Comparison of ENCODE assay signal across 16 mouse cellular contexts in the genomic region with DNA sequence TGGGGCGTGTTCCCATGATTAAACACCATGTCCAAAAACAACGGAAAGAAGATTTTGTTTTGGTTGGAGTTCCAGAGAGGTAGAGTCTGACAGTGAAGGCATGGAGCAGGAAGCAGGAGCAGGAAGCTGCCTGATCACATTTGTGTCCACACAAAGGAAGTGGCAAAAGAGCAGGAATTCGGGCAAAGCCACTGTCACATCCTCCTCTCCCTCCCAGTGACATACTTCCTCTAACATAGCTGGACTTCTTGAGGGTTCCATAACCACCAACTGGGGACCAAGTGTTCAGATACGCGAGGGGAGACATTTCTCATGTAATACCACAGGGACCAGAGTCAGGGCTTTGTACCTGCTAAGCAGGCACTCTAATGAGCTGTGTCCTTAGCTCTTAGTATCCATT. TPM values are rescaled to one million over a fixed set of nuclear protein-coding genes. Genes with fewer than 3 reads are reported as not detected.
A peak's percentile ranks its signal among the peaks of the same experiment; 100 is the strongest.
DNase-seq lines count a peak whose midpoint lies in the region; ATAC-seq and TF ChIP-seq lines count a peak whose summit lies in the region.
"Had no signal": no experiment of that assay in that cellular context is flagged by ENCODE, and none has a peak within 500 bp of the region (broad histone marks: within the 10 kb centered on the region; RNA-seq: fewer than 3 reads in every experiment).

No protein-coding gene starts in this region.

- H3K36me3 ChIP-seq in heart, embryonic 16.5 days (ENCODE audit: control insufficient read depth, insufficient read depth), result peaks cover 11% of the 10 kb centered on the region
- peaks cover 73% of the 10 kb centered on the region for H3K36me3 ChIP-seq in liver, embryonic 12.5 days
- 0 out of 2 replicates have a peak, but pooled peaks cover 4% of the 10 kb centered on the region for H3K36me3 ChIP-seq in liver, embryonic 11.5 days (ENCODE audit: control insufficient read depth, insufficient read depth, low read length)
- no peaks in the 10 kb centered on the region; the same call in 1 of the 2 replicates for H3K36me3 ChIP-seq in thymus, adult 2 months (ENCODE audit: control insufficient read depth, insufficient read depth, low read length)

- H3K9me3 ChIP-seq in heart, embryonic 16.5 days (replicated peaks; ENCODE audit: control insufficient read depth, low read length), result no peaks in the 10 kb centered on the region
- H3K9me3 ChIP-seq in liver, embryonic 12.5 days (replicated peaks), result no peaks in the 10 kb centered on the region
- H3K9me3 ChIP-seq in liver, embryonic 11.5 days (ENCODE audit: control insufficient read depth, low read length), result no peaks in the 10 kb centered on the region
- H3K9me3 ChIP-seq: embryonic facial prominence, embryonic 15.5 days; forebrain, embryonic 10.5 days; G1E; hindbrain, embryonic 12.5 days; limb, embryonic 10.5 days; liver, embryonic 13.5 days had no signal

- peak overlapping the region; percentile 38; the same call in 1 of the 2 replicates for H3K27ac ChIP-seq in heart, embryonic 16.5 days (ENCODE audit: low read length)
- H3K27ac ChIP-seq in liver, embryonic 12.5 days, result 0 out of 2 replicates have a peak overlapping the region, but pooled peaks have one; percentile 40
- H3K27ac ChIP-seq in liver, embryonic 11.5 days (ENCODE audit: low read depth, low read length), result no peak overlapping the region
- H3K27ac ChIP-seq in thymus, adult 2 months (ENCODE audit: control insufficient read depth, insufficient read depth, low read length), result peak overlapping the region; percentile 69
- H3K27ac ChIP-seq: embryonic facial prominence, embryonic 15.5 days; forebrain, embryonic 10.5 days; hindbrain, embryonic 12.5 days; limb, embryonic 10.5 days; liver, embryonic 13.5 days had no signal

- intact Hi-C loops in heart, postnatal 10 days (cut with DNase I), result no loop called here

- H3K4me2 ChIP-seq in heart, embryonic 16.5 days (ENCODE audit: low read depth, low read length), result no peak overlapping the region
- no peak overlapping the region for H3K4me2 ChIP-seq in liver, embryonic 12.5 days
- no peak overlapping the region for H3K4me2 ChIP-seq in liver, embryonic 11.5 days
- H3K4me2 ChIP-seq: embryonic facial prominence, embryonic 15.5 days; hindbrain, embryonic 12.5 days; liver, embryonic 13.5 days had no signal

- WGBS in heart, embryonic 16.5 days, result 78% methylated on average over 5 of the region's 5 CpGs
- WGBS in liver, embryonic 12.5 days (ENCODE audit: insufficient replicate concordance), result 67% methylated on average over 5 of the region's 5 CpGs
- whole genome bisulfite sequencing in liver, embryonic 11.5 days, result 63% methylated on average over 5 of the region's 5 CpGs
- 41% methylated on average over 5 of the region's 5 CpGs for WGBS in thymus, adult 2 months

- no peaks in the 10 kb centered on the region for H3K4me1 ChIP-seq in heart, embryonic 16.5 days (ENCODE audit: control insufficient read depth, insufficient read depth, low read length)
- peaks cover 26% of the 10 kb centered on the region for H3K4me1 ChIP-seq in liver, embryonic 12.5 days
- H3K4me1 ChIP-seq in liver, embryonic 11.5 days (replicated peaks; ENCODE audit: control insufficient read depth, insufficient read depth, low read length), result no peaks in the 10 kb centered on the region
- H3K4me1 ChIP-seq in thymus, adult 2 months (replicated peaks; ENCODE audit: control insufficient read depth, insufficient read depth, low read length), result peaks cover 24% of the 10 kb centered on the region
- H3K4me1 ChIP-seq: embryonic facial prominence, embryonic 15.5 days; forebrain, embryonic 10.5 days; hindbrain, embryonic 12.5 days; limb, embryonic 10.5 days had no signal

- H3K27me3 ChIP-seq in heart, embryonic 16.5 days (ENCODE audit: control insufficient read depth, insufficient read depth, low read length), result no peaks in the 10 kb centered on the region
- H3K27me3 ChIP-seq in liver, embryonic 12.5 days (replicated peaks), result no peaks in the 10 kb centered on the region
- H3K27me3 ChIP-seq in liver, embryonic 11.5 days (replicated peaks; ENCODE audit: control insufficient read depth, insufficient read depth, low read length), result no peaks in the 10 kb centered on the region
- H3K27me3 ChIP-seq in thymus, adult 2 months (ENCODE audit: control insufficient read depth, insufficient read depth, low read length), result no peaks in the 10 kb centered on the region
- H3K27me3 ChIP-seq: embryonic facial prominence, embryonic 15.5 days; hindbrain, embryonic 12.5 days; liver, embryonic 13.5 days had no signal

- TF ChIP-seq POLR2A in thymus, adult 2 months (IDR thresholded peaks at IDR 0.05; ENCODE audit: control insufficient read depth, extremely low read depth, insufficient read depth, low read length, poor library complexity), result no peak

- no peak for TF ChIP-seq CTCF in thymus, adult 2 months (IDR thresholded peaks at IDR 0.05; ENCODE audit: borderline replicate concordance, control insufficient read depth, extremely low read depth, insufficient read depth, low read length, poor library complexity)

- no peak for DNase-seq in heart, postnatal 10 days
- no peak for DNase-seq in liver, embryonic 11.5 days (ENCODE audit: low spot score)
- DNase-seq in thymus, adult 2 months, result no peak
- DNase-seq in thymus, postnatal 14 days, result no peak
- DNase-seq in adrenal gland, adult 2 months, result no peak
- no peak for DNase-seq in kidney, adult 11 months
- DNase-seq: adrenal gland, postnatal 25 days; kidney, adult 18-20 months; liver, embryonic 13.5 days had no signal

- no peak overlapping the region for H3K4me3 ChIP-seq in heart, embryonic 16.5 days (ENCODE audit: low read length)
- H3K4me3 ChIP-seq in liver, embryonic 12.5 days, result no peak overlapping the region
- no peak overlapping the region for H3K4me3 ChIP-seq in liver, embryonic 11.5 days (ENCODE audit: low read depth, low read length)
- no peak overlapping the region for H3K4me3 ChIP-seq in thymus, adult 2 months (ENCODE audit: control insufficient read depth, insufficient read depth, low read length)
- H3K4me3 ChIP-seq: embryonic facial prominence, embryonic 15.5 days; forebrain, embryonic 10.5 days; hindbrain, embryonic 12.5 days; limb, embryonic 10.5 days; liver, embryonic 13.5 days had no signal

- ATAC-seq in heart, embryonic 16.5 days (replicated peaks; ENCODE audit: extremely low read depth, insufficient read depth, low FRiP score), result no peak
- no peak for ATAC-seq in liver, embryonic 12.5 days
- no peak for ATAC-seq in liver, embryonic 11.5 days (replicated peaks; ENCODE audit: low FRiP score)

- H3K9ac ChIP-seq in heart, embryonic 16.5 days (ENCODE audit: low read length), result no peak overlapping the region
- H3K9ac ChIP-seq in liver, embryonic 12.5 days, result no peak overlapping the region
- no peak overlapping the region for H3K9ac ChIP-seq in liver, embryonic 11.5 days (ENCODE audit: low read depth, low read length)
- H3K9ac ChIP-seq: embryonic facial prominence, embryonic 15.5 days; hindbrain, embryonic 12.5 days; liver, embryonic 13.5 days had no signal

RNA-seq across cellular contexts. Expression of a gene that starts 25.2 kb away (rescaled TPM):
- 9.8 and 10.0 TPM in 2 replicates for polyA plus RNA-seq in heart, embryonic 16.5 days (2015; fragmentation: Nextera tagmentation; extraction: Ambion mirVana)
- 10 to 100 TPM; 11.0 to 12.7 TPM for total RNA-seq in heart, postnatal 10 days (2021)
- 9.9 and 11.3 TPM in 2 replicates for polyA plus RNA-seq in liver, embryonic 12.5 days (2016; fragmentation: Nextera tagmentation; extraction: Ambion mirVana)
- polyA plus RNA-seq in liver, embryonic 11.5 days (2014; fragmentation: Nextera tagmentation; extraction: Ambion mirVana), result 15.8 and 16.5 TPM in 2 replicates
- polyA plus RNA-seq in thymus, adult 2 months (2012; rRNA removed), result 6.5 and 6.6 TPM in 2 replicates
- 10 to 100 TPM; 23.1 to 28.0 TPM for total RNA-seq in adrenal gland, adult 2 months (2021)
- 2.0 and 2.3 TPM in 2 replicates for polyA plus RNA-seq in adrenal gland, adult 2 months (2012; rRNA removed)
